Mouse (Mus musculus) Patski (cell line): ENCODE results near the gene Sct. TPM values are rescaled to one million over a fixed set of nuclear protein-coding genes. Genes with fewer than 3 reads are reported as not detected.
"Not testable (repeated sequence)": the region's sequence is repeated elsewhere in the genome, so short reads cannot be mapped to it uniquely, and the experiment has no call there.

Experiments
- ATAC-seq: fragments of 100-300 bp; one replicate; pipeline ENCODE4 v1.8.0; 2021
- CTCF ChIA-PET: fragments of 350-600 bp; sonication (Branson Sonifier 250); formaldehyde crosslinking; loops from one replicate; lab custom pipeline; 2022; ENCODE audit warnings: inconsistent platforms; lab: Charles Lee
- POLR2A ChIA-PET: fragments of 350-600 bp; sonication (Branson Sonifier 250); formaldehyde crosslinking; loops from one replicate; lab custom pipeline; 2022; ENCODE audit warnings: antibody characterized with exemption, inconsistent platforms; lab: Charles Lee
- DNase-seq: peaks from one replicate; pipeline ENCODE4 v3.0.0-alpha.2; 2011; ENCODE audit warnings: low read depth, low spot score
- H3K27me3 ChIP-seq: fragments of 371-371 bp; one replicate; pipeline ENCODE4 v1.5.1; 2021
- CTCF ChIP-seq: fragments of 100-300 bp; IDR thresholded peaks from one replicate; pipeline ENCODE4 v1.5.1; 2021
- in situ Hi-C: fragments of 300-500 bp; cut with MboI; formaldehyde crosslinking; loops from 3 replicates; pipeline ENCODE4 v1.11.1; 2018; ENCODE audit warnings: low pct_unique_long_range_greater_than_20kb, mixed read lengths
- polyA plus RNA-seq: library from polyadenylated mRNA; unstranded; gene quantifications from one replicate; pipeline ENCODE4 v1.2.3, GENCODE M21; 2021

Sct gene
- polyA plus RNA-seq, 1 experiment from 2014 or later = not detected

DNA sequence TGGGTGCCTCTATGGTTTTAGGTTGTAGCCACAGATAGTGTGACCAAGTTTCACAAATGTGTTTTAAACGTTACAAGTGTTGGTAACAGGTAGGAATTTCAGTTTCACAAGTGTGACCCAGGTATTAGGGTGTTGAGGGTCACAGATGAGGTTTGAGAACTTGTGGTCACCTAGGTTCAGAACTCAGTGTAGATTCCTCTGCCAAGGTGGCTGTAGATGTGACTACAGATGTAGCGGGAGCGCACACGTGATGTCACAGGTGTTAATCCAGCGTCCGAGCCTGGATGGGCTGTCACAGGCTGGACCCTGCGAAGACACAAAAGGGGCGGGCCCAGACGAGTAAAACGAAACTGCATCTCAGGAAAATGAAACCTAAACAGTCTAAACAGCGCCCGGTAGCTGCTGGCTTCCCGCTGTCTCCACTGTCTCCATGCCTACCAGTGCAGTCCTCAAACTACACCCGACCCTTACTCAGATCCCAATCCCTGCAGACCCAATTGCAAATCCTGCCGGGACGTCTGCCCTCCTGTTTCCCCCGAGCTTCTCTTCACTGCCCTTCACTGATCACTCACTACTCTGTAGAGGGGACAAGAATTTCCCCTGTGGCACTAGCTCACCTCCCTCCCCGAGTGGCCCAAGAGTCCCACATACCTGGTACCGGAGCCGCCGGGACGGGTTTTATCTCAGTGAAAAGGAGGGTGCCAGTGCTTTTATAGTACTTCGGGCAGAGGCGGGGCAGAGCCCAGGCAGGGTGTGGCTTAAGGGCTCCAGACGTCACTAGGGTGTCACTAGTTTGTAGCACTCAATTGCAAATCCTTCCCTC, 13.0 kb downstream of the Sct start, which contains the start of gene Irf7:
TSS of gene Irf7 (minus strand) at position 743 of the 823 bp plus-strand sequence.
- TF ChIP-seq CTCF = no peak
- H3K27me3 ChIP-seq = no peaks in the 10 kb centered on the region
- in situ Hi-C loops = loop anchor here (5.0 kb wide), 1 partner anchor 51 kb away; no protein-coding TSS in a partner anchor
- ChIA-PET CTCF (no interaction called here), POLR2A (interaction anchor here (0.9 to 1.8 kb wide), 3 partner anchors 11 to 14 kb away, joined by 3 to 5 read pairs (median 4); no protein-coding TSS in a partner anchor)
- ATAC-seq (peak; percentile 66), DNase-seq (no peak)

GRCm38 (mm10) chr7:141265411-141265738, 13.6 kb downstream of the Sct start:
- in situ Hi-C loops = loop anchor here (5.0 kb wide), 1 partner anchor 52 kb away; no protein-coding TSS in a partner anchor
- peak; percentile 9 for ATAC-seq
- POLR2A ChIA-PET = interaction anchor here (1.7 kb wide), 1 partner anchor 15 kb away, joined by 4 read pairs; no protein-coding TSS in a partner anchor
- no peaks in the 10 kb centered on the region for H3K27me3 ChIP-seq
- TF ChIP-seq CTCF = no peak
- CTCF ChIA-PET = no interaction called here
- DNase-seq = no peak

GRCm38 (mm10) chr7:141264761-141265410, 14.0 kb downstream of the Sct start:
- DNase-seq (no peak), ATAC-seq (peak; percentile 29)
- no peaks in the 10 kb centered on the region for H3K27me3 ChIP-seq
- TF ChIP-seq CTCF = no peak
- POLR2A ChIA-PET = interaction anchor here (0.6 kb wide), 1 partner anchor 69 kb away, joined by 3 read pairs; no protein-coding TSS in a partner anchor
- CTCF ChIA-PET = interaction anchor here (1.8 kb wide), 1 partner anchor 31 kb away, joined by 6 read pairs; no protein-coding TSS in a partner anchor
- in situ Hi-C loops = loop anchor here (5.0 kb wide), 1 partner anchor 52 kb away; no protein-coding TSS in a partner anchor

DNA sequence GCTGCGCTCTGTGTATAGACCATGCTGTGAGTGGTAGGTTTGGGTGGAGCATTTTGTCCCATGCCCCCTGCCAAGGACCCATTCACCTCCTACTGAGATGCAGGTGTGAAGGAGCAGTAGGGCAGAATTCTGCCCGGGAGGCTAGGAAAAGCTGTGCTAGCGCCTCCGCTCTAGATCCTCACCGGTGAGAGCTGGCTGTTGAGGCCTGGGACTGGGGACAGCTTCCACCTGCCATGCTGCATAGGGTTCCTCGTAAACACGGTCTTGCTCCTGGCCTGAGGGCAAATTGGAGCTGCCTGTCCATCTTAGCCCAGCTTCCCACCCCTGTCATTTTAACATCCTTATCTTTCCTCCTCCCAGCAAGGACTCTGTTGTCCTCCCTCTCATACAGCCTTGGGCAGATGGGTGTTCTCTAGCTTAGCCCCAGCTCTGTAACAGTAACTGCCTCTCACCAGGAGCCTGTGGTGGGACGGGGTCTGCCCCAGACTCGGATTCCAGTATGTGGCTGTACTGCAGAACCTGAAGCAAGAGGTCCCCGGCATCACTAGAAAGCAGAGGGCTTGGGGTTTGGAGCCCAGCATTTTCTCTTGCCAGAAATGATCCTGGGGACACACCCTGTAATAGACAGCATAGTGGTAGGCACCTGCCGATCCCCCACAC, 14.8 kb downstream of the Sct start:
- in situ Hi-C loops = no loop called here
- CTCF ChIA-PET = interaction anchor here (0.8 to 1.8 kb wide), 3 partner anchors 10 to 51 kb away, joined by 3 to 6 read pairs (median 3); no protein-coding TSS in a partner anchor

DNA sequence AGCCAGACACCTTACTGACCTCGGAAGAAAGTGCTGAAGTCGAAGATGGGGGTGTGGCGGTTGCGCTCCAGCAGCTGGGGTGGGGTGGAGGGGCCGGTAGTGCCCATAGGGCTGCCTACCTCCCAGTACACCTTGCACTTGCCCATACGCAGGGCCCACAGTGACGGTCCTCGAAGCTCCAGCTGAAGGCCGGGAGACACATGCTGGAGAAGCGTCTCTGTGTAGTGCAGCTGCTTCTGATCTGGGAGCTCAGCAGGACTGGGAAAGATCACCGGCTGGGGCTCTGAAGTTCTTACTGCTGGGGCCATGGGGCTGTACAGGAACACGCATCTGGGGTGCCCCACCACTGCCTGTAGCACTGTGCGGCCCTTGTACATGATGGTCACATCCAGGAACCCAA, 15.3 kb downstream of the Sct start:
- DNase-seq = no peak
- in situ Hi-C loops = no loop called here
- no peak for ATAC-seq
- H3K27me3 ChIP-seq = no peaks in the 10 kb centered on the region
- TF ChIP-seq CTCF = no peak
- ChIA-PET CTCF (interaction anchor here (0.8 to 1.8 kb wide), 3 partner anchors 9 to 52 kb away, joined by 3 to 6 read pairs (median 3); no protein-coding TSS in a partner anchor), POLR2A (no interaction called here)

More for the DNA sequence above, 14.8 kb downstream of the Sct start:
- no peak for TF ChIP-seq CTCF
- POLR2A ChIA-PET = interaction anchor here (0.6 kb wide), 1 partner anchor 70 kb away, joined by 3 read pairs; no protein-coding TSS in a partner anchor
- no peaks in the 10 kb centered on the region for H3K27me3 ChIP-seq
- DNase-seq (no peak), ATAC-seq (no peak)

GRCm38 (mm10) chr7:141261480-141261879, 17.5 kb downstream of the Sct start:
- no peaks in the 10 kb centered on the region for H3K27me3 ChIP-seq
- TF ChIP-seq CTCF = no peak
- CTCF ChIA-PET = interaction anchor here (1.0 to 1.9 kb wide), 4 partner anchors 9 to 102 kb away, joined by 3 to 6 read pairs (median 4); no protein-coding TSS in a partner anchor
- POLR2A ChIA-PET = no interaction called here
- DNase-seq = no peak
- ATAC-seq = no peak
- in situ Hi-C loops = no loop called here

- ATAC-seq = no peak
- H3K27me3 ChIP-seq = no peaks in the 10 kb centered on the region
- DNase-seq = no peak
- in situ Hi-C loops = no loop called here
- ChIA-PET POLR2A (no interaction called here), CTCF (no interaction called here)
- no peak for TF ChIP-seq CTCF
These were observed 22.8 kb downstream of the Sct start for GRCm38 (mm10) chr7:141256159-141256558.

GRCm38 (mm10) chr7:141250486-141250885, 28.4 kb downstream of the Sct start:
- CTCF ChIA-PET = interaction anchor here (1.2 kb wide), 1 partner anchor 17 kb away, joined by 3 read pairs; no protein-coding TSS in a partner anchor
- H3K27me3 ChIP-seq, DNase-seq, ATAC-seq, POLR2A ChIA-PET, in situ Hi-C loops: not testable (repeated sequence)

- ATAC-seq (no peak), DNase-seq (no peak)
- in situ Hi-C loops = no loop called here
- CTCF ChIA-PET = no interaction called here
- TF ChIP-seq CTCF = no peak
- POLR2A ChIA-PET = interaction anchor here (1.3 kb wide), 1 partner anchor 11 kb away, joined by 3 read pairs; no protein-coding TSS in a partner anchor
- no peaks in the 10 kb centered on the region for H3K27me3 ChIP-seq
These were observed 47.4 kb downstream of the Sct start for GRCm38 (mm10) chr7:141231551-141231950.

- ATAC-seq (no peak), DNase-seq (no peak)
- ChIA-PET POLR2A (interaction anchor here (1.3 kb wide), 1 partner anchor 10 kb away, joined by 3 read pairs; no protein-coding TSS in a partner anchor), CTCF (no interaction called here)
- in situ Hi-C loops = no loop called here
- TF ChIP-seq CTCF = no peak
- no peaks in the 10 kb centered on the region for H3K27me3 ChIP-seq
These were observed 47.8 kb downstream of the Sct start for GRCm38 (mm10) chr7:141231111-141231510.
